ENCODE assay signal across 19 mouse cellular contexts in the genomic region with DNA sequence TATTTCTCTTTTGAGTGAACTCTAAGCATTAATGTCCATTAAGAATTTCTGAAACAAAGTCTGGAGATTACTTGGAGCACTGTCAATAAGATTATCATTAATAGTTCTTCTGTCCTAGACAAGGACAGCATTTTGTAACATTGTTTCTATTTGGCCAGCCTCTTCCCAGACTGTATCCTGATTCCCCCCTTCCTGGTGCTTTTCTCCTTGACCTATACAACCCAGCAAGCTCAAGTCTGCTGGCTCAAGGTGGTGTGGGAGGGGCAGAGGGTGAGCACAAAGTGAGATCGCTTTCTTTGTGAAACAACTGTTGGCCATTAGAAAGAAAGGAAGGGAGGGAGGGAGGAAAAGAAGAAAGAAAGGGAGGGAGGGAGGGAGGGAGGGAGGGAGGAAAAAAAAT.
"Had no signal": no experiment of that assay in that cellular context is flagged by ENCODE, and none has a peak within 500 bp of the region (broad histone marks: within the 10 kb centered on the region; RNA-seq: fewer than 3 reads in every experiment).

No protein-coding gene starts in this region.

- H3K27ac ChIP-seq: limb, embryonic 12.5 days; liver, embryonic 13.5 days; lung, embryonic 15.5 days; macrophage; midbrain, embryonic 13.5 days; neural tube, embryonic 15.5 days; stomach, embryonic 15.5 days had no signal

- H3K9ac ChIP-seq: limb, embryonic 12.5 days; liver, embryonic 13.5 days; liver, postnatal 0 days; lung, embryonic 15.5 days; midbrain, embryonic 13.5 days; neural tube, embryonic 15.5 days; stomach, embryonic 15.5 days had no signal

- H3K4me3 ChIP-seq: limb, embryonic 12.5 days; liver, embryonic 13.5 days; lung, embryonic 15.5 days; midbrain, embryonic 13.5 days; myocyte; neural tube, embryonic 15.5 days; stomach, embryonic 15.5 days had no signal

- H3K4me1 ChIP-seq: limb, embryonic 12.5 days; liver, embryonic 13.5 days; lung, embryonic 15.5 days; midbrain, embryonic 13.5 days; neural tube, embryonic 15.5 days; stomach, embryonic 15.5 days had no signal

- DNase-seq: kidney, adult 8-10 months; kidney, postnatal 25 days; layer of hippocampus, adult 9-11 months; layer of hippocampus, postnatal 36 days; liver; liver, embryonic 13.5 days; liver, postnatal 0 days; lung, postnatal 14 days; retina, postnatal 1 day; right cerebral cortex, postnatal 14 days; thymus, adult 18-20 months; thymus, postnatal 14 days had no signal

- H3K36me3 ChIP-seq: limb, embryonic 12.5 days; liver, embryonic 13.5 days; lung, embryonic 15.5 days; midbrain, embryonic 13.5 days; neural tube, embryonic 15.5 days; stomach, embryonic 15.5 days had no signal

- H3K9me3 ChIP-seq: limb, embryonic 12.5 days; liver, embryonic 13.5 days; lung, embryonic 15.5 days; midbrain, embryonic 13.5 days; neural tube, embryonic 15.5 days; stomach, embryonic 15.5 days had no signal
